Mouse (Mus musculus) bone marrow, adult 2 months (tissue): ENCODE measurements at regions not wholly inside any gene's neighbourhood (a gene's known extent, or its start where the extent isn't known, plus 50 kb on each side); places are given as distances from the start of the nearest gene placed in this dataset.

ENCODE experiments used
- CTCF ChIP-seq: fragments of 200-500 bp; IDR thresholded peaks from 2 replicates; pipeline ENCODE4 v1.5.1; 2011; ENCODE audit warnings: low read length, control low read depth; ENCODE audit not compliant: control insufficient read depth, insufficient read depth
- POLR2A ChIP-seq: fragments of 200-500 bp; IDR thresholded peaks from 2 replicates; pipeline ENCODE4 v1.6.1; 2011; ENCODE audit warnings: low read depth, mild to moderate bottlenecking, control low read depth, low read length, borderline replicate concordance; ENCODE audit not compliant: control insufficient read depth

- TF ChIP-seq POLR2A (no peak), CTCF (no peak)
Measured at GRCm38 (mm10) chr12:25394326-25394725, 297.4 kb upstream of the Id2 start.
